Comparison of ENCODE assay signal across 25 mouse cellular contexts in genomic region chr2:102267582-102268339, GRCm38 (mm10).
DNase-seq lines count a peak whose midpoint lies in the region; ATAC-seq and TF ChIP-seq lines count a peak whose summit lies in the region.
"Had no signal": no experiment of that assay in that cellular context is flagged by ENCODE, and none has a peak within 500 bp of the region (broad histone marks: within the 10 kb centered on the region; RNA-seq: fewer than 3 reads in every experiment).

No protein-coding gene starts in this region.

- ATAC-seq in limb, embryonic 11.5 days (ENCODE audit: insufficient number of reproducible peaks, low FRiP score, low TSS enrichment, low read depth) = 0 out of 2 replicates have a peak, but pooled peaks have one; percentile 31
- peak; percentile 51 for ATAC-seq in limb, embryonic 13.5 days (ENCODE audit: low FRiP score, low read depth)
- no peak for ATAC-seq in hindbrain, embryonic 14.5 days (ENCODE audit: low FRiP score)
- no peak for ATAC-seq in forebrain, embryonic 12.5 days (ENCODE audit: low FRiP score)
- ATAC-seq in hindbrain, embryonic 11.5 days (ENCODE audit: low FRiP score) = no peak
- ATAC-seq: activated CD4-positive, CD25-positive, alpha-beta regulatory T cell, adult 4 months; CD4-positive, CD25-positive, alpha-beta regulatory T cell, adult 4 months; forebrain, embryonic 14.5 days; forebrain, embryonic 16.5 days; Patski had no signal

- H3K27me3 ChIP-seq in limb, embryonic 11.5 days (ENCODE audit: control insufficient read depth, insufficient read depth, low read length) = no peaks in the 10 kb centered on the region
- 0 out of 2 replicates have a peak, but pooled peaks cover 3% of the 10 kb centered on the region for H3K27me3 ChIP-seq in limb, embryonic 10.5 days (ENCODE audit: low read depth, poor library complexity, severe bottlenecking)
- H3K27me3 ChIP-seq in limb, embryonic 13.5 days = no peaks in the 10 kb centered on the region
- no peaks in the 10 kb centered on the region for H3K27me3 ChIP-seq in myocyte (ENCODE audit: control insufficient read depth, insufficient read depth, insufficient read length)
- no peaks in the 10 kb centered on the region for H3K27me3 ChIP-seq in hindbrain, embryonic 14.5 days (ENCODE audit: control insufficient read depth, insufficient read depth, low read length)
- H3K27me3 ChIP-seq in forebrain, embryonic 12.5 days = no peaks in the 10 kb centered on the region
- no peaks in the 10 kb centered on the region for H3K27me3 ChIP-seq in hindbrain, embryonic 11.5 days (ENCODE audit: control insufficient read depth, insufficient read depth, low read length)
- H3K27me3 ChIP-seq: CH12.LX; embryonic facial prominence, embryonic 12.5 days; Patski had no signal

- 57% methylated on average over 13 of the region's 13 CpGs for WGBS in limb, embryonic 11.5 days
- 59% methylated on average over 13 of the region's 13 CpGs for WGBS in limb, embryonic 10.5 days
- WGBS in limb, embryonic 13.5 days = 51% methylated on average over 13 of the region's 13 CpGs
- WGBS in hindbrain, embryonic 14.5 days = 69% methylated on average over 13 of the region's 13 CpGs
- WGBS in forebrain, embryonic 12.5 days = 61% methylated on average over 13 of the region's 13 CpGs
- 69% methylated on average over 13 of the region's 13 CpGs for whole genome bisulfite sequencing in hindbrain, embryonic 11.5 days

- H3K79me2 ChIP-seq in myocyte (ENCODE audit: control insufficient read depth, insufficient read depth) = no peaks in the 10 kb centered on the region

- H3K4me3 ChIP-seq in limb, embryonic 11.5 days (ENCODE audit: low read depth, low read length) = no peak overlapping the region
- no peak overlapping the region for H3K4me3 ChIP-seq in limb, embryonic 10.5 days
- no peak overlapping the region for H3K4me3 ChIP-seq in limb, embryonic 13.5 days
- H3K4me3 ChIP-seq in myocyte = no peak overlapping the region
- no peak overlapping the region for H3K4me3 ChIP-seq in hindbrain, embryonic 14.5 days (replicated peaks; ENCODE audit: low read length)
- H3K4me3 ChIP-seq in forebrain, embryonic 12.5 days (replicated peaks) = no peak overlapping the region
- H3K4me3 ChIP-seq in hindbrain, embryonic 11.5 days (ENCODE audit: low read depth, low read length) = no peak overlapping the region
- H3K4me3 ChIP-seq: embryonic facial prominence, embryonic 10.5 days; embryonic facial prominence, embryonic 12.5 days had no signal

- no peaks in the 10 kb centered on the region for H3K9me3 ChIP-seq in limb, embryonic 11.5 days (ENCODE audit: control insufficient read depth, low read length)
- no peaks in the 10 kb centered on the region for H3K9me3 ChIP-seq in limb, embryonic 10.5 days (replicated peaks)
- H3K9me3 ChIP-seq in limb, embryonic 13.5 days = no peaks in the 10 kb centered on the region
- no peaks in the 10 kb centered on the region for H3K9me3 ChIP-seq in hindbrain, embryonic 14.5 days (ENCODE audit: control insufficient read depth, low read length)
- H3K9me3 ChIP-seq in forebrain, embryonic 12.5 days = no peaks in the 10 kb centered on the region
- H3K9me3 ChIP-seq in hindbrain, embryonic 11.5 days (ENCODE audit: control insufficient read depth, low read length) = no peaks in the 10 kb centered on the region
- H3K9me3 ChIP-seq: embryonic facial prominence, embryonic 10.5 days; embryonic facial prominence, embryonic 12.5 days; G1E had no signal

- DNase-seq in limb, embryonic 11.5 days (ENCODE audit: low spot score) = peak; percentile 29
- DNase-seq in limb, embryonic 10.5 days (ENCODE audit: low spot score) = no peak
- DNase-seq in forelimb bud, embryonic 11.5 days (ENCODE audit: low read depth, low spot score) = peak; percentile 28
- no peak for DNase-seq in hindbrain, embryonic 14.5 days (ENCODE audit: low spot score)
- no peak for DNase-seq in hindbrain, embryonic 11.5 days (ENCODE audit: low spot score)
- DNase-seq: adrenal gland, adult 8-10 months; adrenal gland, postnatal 14 days; adrenal gland, postnatal 36 days; cerebellum, adult 11-12 months; cerebellum, adult 2 months; cerebellum, adult 9-10 months; cerebellum, postnatal 10 days; cerebellum, postnatal 25 days had no signal

- no peak overlapping the region for H3ac ChIP-seq in myocyte (ENCODE audit: control insufficient read depth, insufficient read length)

- H3K4me2 ChIP-seq in limb, embryonic 11.5 days (ENCODE audit: low read depth, severe bottlenecking) = no peak overlapping the region
- no peak overlapping the region for H3K4me2 ChIP-seq in limb, embryonic 13.5 days (replicated peaks)
- H3K4me2 ChIP-seq in myocyte (ENCODE audit: low read depth) = peak overlapping the region; percentile 51
- H3K4me2 ChIP-seq in hindbrain, embryonic 14.5 days (replicated peaks) = no peak overlapping the region
- H3K4me2 ChIP-seq in forebrain, embryonic 12.5 days = no peak overlapping the region
- H3K4me2 ChIP-seq in hindbrain, embryonic 11.5 days (replicated peaks; ENCODE audit: low read depth, low read length) = no peak overlapping the region
- H3K4me2 ChIP-seq: embryonic facial prominence, embryonic 12.5 days had no signal

- no peak overlapping the region for H3K27ac ChIP-seq in limb, embryonic 11.5 days (replicated peaks; ENCODE audit: low read depth, low read length)
- H3K27ac ChIP-seq in limb, embryonic 10.5 days = no peak overlapping the region
- H3K27ac ChIP-seq in limb, embryonic 13.5 days = no peak overlapping the region
- no peak overlapping the region for H3K27ac ChIP-seq in hindbrain, embryonic 14.5 days
- H3K27ac ChIP-seq in forebrain, embryonic 12.5 days = no peak overlapping the region
- H3K27ac ChIP-seq in hindbrain, embryonic 11.5 days (ENCODE audit: low read depth, low read length) = no peak overlapping the region
- H3K27ac ChIP-seq: embryonic facial prominence, embryonic 10.5 days; embryonic facial prominence, embryonic 12.5 days had no signal

- no peaks in the 10 kb centered on the region for H3K36me3 ChIP-seq in limb, embryonic 11.5 days (ENCODE audit: control insufficient read depth, insufficient read depth, low read length)
- no peaks in the 10 kb centered on the region for H3K36me3 ChIP-seq in limb, embryonic 10.5 days
- H3K36me3 ChIP-seq in limb, embryonic 13.5 days = no peaks in the 10 kb centered on the region
- H3K36me3 ChIP-seq in myocyte (ENCODE audit: control insufficient read depth, insufficient read depth) = no peaks in the 10 kb centered on the region
- no peaks in the 10 kb centered on the region for H3K36me3 ChIP-seq in hindbrain, embryonic 14.5 days (replicated peaks; ENCODE audit: control insufficient read depth, insufficient read depth)
- H3K36me3 ChIP-seq in forebrain, embryonic 12.5 days (replicated peaks) = no peaks in the 10 kb centered on the region
- H3K36me3 ChIP-seq in hindbrain, embryonic 11.5 days (ENCODE audit: control insufficient read depth, insufficient read depth, low read length) = no peaks in the 10 kb centered on the region
- H3K36me3 ChIP-seq: embryonic facial prominence, embryonic 10.5 days; embryonic facial prominence, embryonic 12.5 days; G1E had no signal

- no peak for TF ChIP-seq POLR2A in myocyte (IDR thresholded peaks at IDR 0.05; ENCODE audit: insufficient read length, low read depth)

- H3K4me1 ChIP-seq in limb, embryonic 11.5 days (ENCODE audit: control insufficient read depth, insufficient read depth, low read length) = no peaks in the 10 kb centered on the region
- H3K4me1 ChIP-seq in limb, embryonic 10.5 days = no peaks in the 10 kb centered on the region
- no peaks in the 10 kb centered on the region for H3K4me1 ChIP-seq in limb, embryonic 13.5 days
- no peaks in the 10 kb centered on the region for H3K4me1 ChIP-seq in hindbrain, embryonic 14.5 days (replicated peaks; ENCODE audit: control insufficient read depth, insufficient read depth, low read length)
- no peaks in the 10 kb centered on the region for H3K4me1 ChIP-seq in forebrain, embryonic 12.5 days
- H3K4me1 ChIP-seq in hindbrain, embryonic 11.5 days (replicated peaks; ENCODE audit: control insufficient read depth, insufficient read depth, low read length) = no peaks in the 10 kb centered on the region
- H3K4me1 ChIP-seq: embryonic facial prominence, embryonic 10.5 days; embryonic facial prominence, embryonic 12.5 days had no signal

- no peak overlapping the region for H3K9ac ChIP-seq in limb, embryonic 11.5 days (ENCODE audit: low read length)
- H3K9ac ChIP-seq in limb, embryonic 13.5 days = no peak overlapping the region
- no peak overlapping the region for H3K9ac ChIP-seq in hindbrain, embryonic 14.5 days
- no peak overlapping the region for H3K9ac ChIP-seq in forebrain, embryonic 12.5 days
- H3K9ac ChIP-seq in hindbrain, embryonic 11.5 days (ENCODE audit: low read depth, low read length) = no peak overlapping the region
- H3K9ac ChIP-seq: embryonic facial prominence, embryonic 12.5 days had no signal

TF ChIP-seq in myocyte, 11 proteins besides CTCF, POLR2A, EP300 and RAD21:
- peak; percentile 17 to 90 (median 85) for TF ChIP-seq MYOD1 (IDR thresholded peaks at IDR 0.05; ENCODE audit: control insufficient read depth in 1 of 3, insufficient read length in 2 of 3, low read depth in 2 of 3)
- peak; percentile 30 for TF ChIP-seq TCF3 (IDR thresholded peaks at IDR 0.05; ENCODE audit: insufficient read length, low read depth)
- no peak for TF ChIP-seq USF1 (IDR thresholded peaks at IDR 0.05; ENCODE audit: low read depth)

Comparison
In these comparisons a context has a peak if more than half of its experiments do, and no peak if none do; other contexts are left out.
1. DNase-seq: peak in limb, embryonic 11.5 days (single experiment) and forelimb bud, embryonic 11.5 days (single experiment); none in limb, embryonic 10.5 days (single experiment), hindbrain, embryonic 14.5 days (single experiment) and hindbrain, embryonic 11.5 days (single experiment).
2. ATAC-seq: peak in limb, embryonic 11.5 days (single experiment) and limb, embryonic 13.5 days (single experiment); none in hindbrain, embryonic 14.5 days (single experiment), forebrain, embryonic 12.5 days (single experiment) and hindbrain, embryonic 11.5 days (single experiment).